Mouse (Mus musculus): ENCODE data around the gene Cldn11.

Gene Cldn11

GRCm38 (mm10) chr3:31161336-31161735, 11.6 kb downstream of the Cldn11 start:
- no peak for DNase-seq

DNA sequence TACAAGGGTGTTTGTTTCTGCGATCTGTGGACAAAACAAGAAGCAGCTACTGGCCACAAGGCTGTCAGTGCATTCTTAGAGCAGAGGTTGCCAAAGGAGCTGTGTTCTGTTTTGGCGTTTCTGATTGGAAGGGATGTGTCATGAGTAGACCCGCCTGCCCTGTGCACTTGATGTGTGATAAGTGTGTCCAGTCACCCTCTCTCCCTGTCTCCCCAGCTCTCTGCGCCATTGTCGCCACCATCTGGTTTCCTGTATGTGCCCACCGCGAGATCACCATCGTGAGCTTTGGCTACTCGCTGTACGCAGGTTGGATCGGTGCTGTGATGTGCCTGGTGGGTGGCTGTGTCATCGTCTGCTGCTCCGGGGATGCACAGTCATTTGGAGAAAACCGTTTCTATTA, 13.1 kb downstream of the Cldn11 start:
- DNase-seq = no peak

DNA sequence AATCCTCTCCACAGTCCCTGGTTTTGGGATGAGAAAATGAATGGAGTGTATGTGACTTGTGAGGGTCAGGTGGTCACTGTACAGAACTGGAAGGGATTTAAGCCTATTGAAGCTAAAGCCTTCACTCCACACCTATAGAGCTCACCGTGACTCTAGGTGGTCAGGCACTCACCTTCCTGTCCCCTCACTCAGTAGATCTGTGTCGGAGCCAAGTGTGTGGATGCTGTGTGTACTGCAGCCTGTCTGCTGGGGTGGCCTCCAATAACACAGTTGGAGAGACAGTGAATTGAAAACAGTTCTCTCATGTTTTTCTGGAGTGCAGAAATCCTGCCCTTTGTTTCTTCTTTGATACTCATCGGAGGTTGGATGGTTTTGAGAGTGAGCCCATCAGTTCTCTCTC, 16.1 kb downstream of the Cldn11 start:
- no peak for DNase-seq

DNA sequence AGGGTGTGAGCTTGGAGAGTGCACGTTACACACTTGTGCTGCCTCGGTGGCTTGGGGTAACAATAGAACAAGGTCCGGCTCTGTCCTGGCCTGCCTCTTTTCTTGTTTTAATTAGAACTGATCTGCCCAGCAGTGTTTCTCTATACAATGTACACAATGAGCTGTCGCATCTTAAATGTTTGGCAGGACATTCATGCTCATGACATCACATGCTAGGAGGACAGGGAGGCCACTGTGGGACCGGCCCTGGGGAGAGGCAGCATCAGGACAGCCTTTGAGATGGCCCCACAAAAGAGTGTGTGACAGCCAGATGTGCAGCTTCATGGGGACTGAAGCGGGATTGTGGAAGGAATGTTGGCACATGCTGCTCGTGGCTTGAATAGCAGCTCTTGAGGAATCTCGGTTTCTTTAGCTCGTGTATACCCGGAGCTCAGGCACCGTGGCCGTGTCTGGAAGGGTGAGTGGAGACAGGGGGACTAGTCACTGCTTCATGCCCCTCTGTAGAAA, 16.7 kb downstream of the Cldn11 start:
- no peak for DNase-seq

DNA sequence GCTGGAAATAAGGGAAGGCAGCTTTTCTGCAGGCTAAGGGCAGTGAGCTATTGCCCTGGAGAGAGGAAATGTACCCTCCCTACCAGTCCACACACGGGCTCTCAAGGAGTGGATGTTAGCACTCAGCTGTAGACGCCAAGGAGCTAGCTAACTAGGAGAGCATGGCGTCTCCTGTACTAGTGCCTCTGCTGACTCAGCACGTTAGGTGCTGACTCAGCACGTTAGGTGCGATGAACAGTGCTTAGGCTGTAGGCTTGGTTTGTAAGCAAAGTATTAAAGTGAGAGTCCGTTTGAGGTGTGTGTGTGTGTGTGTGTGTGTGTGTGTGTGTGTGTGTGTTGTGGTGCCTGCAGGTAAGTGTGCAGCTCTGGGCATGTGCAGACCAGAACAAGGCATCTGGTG, 40.6 kb downstream of the Cldn11 start:
- DNase-seq = no peak

- no peak for DNase-seq
These were observed 41.7 kb downstream of the Cldn11 start for GRCm38 (mm10) chr3:31191402-31191801.

DNA sequence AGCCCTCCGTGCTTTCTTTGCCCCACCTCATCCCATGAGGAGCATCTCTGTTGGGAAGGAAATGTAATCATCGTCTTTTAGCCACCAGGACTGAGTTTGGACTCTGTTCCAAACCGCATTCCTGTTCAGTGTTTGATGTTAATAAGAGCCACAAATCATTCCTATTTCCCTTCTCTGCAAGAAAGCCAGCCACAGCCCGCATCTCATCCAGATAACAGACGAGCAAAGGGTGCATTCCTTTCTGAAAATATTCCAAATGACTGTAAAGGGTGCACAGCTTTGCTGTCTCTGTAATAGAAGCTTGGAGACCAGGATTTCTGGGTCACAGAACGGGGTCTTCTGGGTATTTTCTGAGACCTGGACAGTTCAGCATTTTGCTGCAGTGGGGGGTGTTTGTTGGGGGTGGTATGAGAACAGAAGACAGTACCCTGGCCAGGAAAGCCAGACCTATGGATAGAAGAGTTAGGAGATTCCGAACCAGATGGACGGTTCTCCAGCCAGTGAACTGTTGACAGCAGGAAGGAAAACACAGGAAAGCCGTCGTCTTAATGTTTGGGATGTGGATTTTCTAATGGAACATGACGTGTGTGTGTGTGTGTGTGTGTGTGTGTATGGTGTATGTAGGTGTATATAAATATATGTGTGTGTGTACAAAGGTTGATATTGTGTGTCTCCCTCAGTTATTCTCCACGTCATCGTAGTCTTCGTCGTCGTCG, 49.6 kb downstream of the Cldn11 start:
- no peak for DNase-seq

- no peak for DNase-seq
These were observed 54.2 kb downstream of the Cldn11 start for GRCm38 (mm10) chr3:31203947-31204346.

- DNase-seq = no peak
These were observed 55.4 kb downstream of the Cldn11 start for GRCm38 (mm10) chr3:31205167-31205566.

DNA sequence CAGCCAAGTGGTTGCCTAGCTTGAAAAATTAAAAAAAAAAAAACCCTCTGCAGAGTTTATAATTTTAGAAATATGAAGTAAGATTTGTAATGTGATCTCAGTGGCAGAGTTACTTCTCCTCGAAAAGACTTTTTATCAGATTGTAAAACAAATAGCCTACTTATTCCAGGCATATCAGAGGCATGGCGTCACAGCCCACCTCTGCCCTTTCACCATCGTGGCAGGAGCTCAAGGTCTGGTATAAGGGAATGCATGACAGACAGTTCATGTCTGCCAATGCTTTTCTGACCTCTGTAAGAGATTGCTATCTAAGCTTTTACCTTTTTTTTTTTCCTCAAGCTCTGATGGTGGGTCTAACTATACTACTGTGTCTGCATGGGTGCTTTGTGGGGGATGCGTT, 58.3 kb downstream of the Cldn11 start:
- no peak for DNase-seq

DNA sequence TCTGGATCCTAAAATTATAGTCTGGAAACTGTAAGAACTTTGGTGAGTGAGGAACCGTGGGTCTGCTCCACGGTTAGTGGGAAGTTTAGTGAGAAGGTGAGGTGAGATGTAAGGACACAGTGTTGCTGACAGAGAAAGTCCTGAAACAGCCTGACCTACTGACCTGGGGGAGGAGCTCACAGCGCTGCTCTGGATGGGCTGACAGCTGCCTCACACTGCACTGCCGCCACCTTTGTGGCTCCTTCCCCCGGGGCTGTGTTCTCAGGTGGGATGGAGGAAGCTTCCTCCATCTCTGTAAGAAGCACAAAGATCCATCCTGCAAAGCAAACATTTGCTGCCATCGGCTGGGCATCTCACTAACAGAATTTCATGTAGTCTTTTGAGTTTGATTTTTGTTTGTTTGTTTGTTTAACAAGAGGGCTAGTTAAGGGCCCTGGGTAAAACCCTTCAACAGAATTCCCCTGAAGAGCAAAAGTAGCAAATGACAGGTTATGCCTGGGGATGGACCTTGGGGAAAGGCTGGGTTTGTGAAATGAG, 58.8 kb downstream of the Cldn11 start:
- no peak for DNase-seq

- no peak for DNase-seq
These were observed 59.3 kb downstream of the Cldn11 start for GRCm38 (mm10) chr3:31209001-31209400.

- no peak for DNase-seq
These were observed 62.7 kb downstream of the Cldn11 start for GRCm38 (mm10) chr3:31212205-31213038.

GRCm38 (mm10) chr3:31213802-31214201, 64.1 kb downstream of the Cldn11 start:
- DNase-seq = no peak

All from kidney, adult 8-10 months (tissue).